Mouse (Mus musculus) natural killer cell, adult 2 months (primary cell): ENCODE data around the gene Atad5.
"Not testable (repeated sequence)": the region's sequence is repeated elsewhere in the genome, so short reads cannot be mapped to it uniquely, and the experiment has no call there.

ENCODE experiments used
- DNase-seq, 2 experiments: peaks; one replicate each; pipeline ENCODE4 v3.0.0; 2022; ENCODE audit warnings: low spot score in 2 of 2

Gene Atad5

DNA sequence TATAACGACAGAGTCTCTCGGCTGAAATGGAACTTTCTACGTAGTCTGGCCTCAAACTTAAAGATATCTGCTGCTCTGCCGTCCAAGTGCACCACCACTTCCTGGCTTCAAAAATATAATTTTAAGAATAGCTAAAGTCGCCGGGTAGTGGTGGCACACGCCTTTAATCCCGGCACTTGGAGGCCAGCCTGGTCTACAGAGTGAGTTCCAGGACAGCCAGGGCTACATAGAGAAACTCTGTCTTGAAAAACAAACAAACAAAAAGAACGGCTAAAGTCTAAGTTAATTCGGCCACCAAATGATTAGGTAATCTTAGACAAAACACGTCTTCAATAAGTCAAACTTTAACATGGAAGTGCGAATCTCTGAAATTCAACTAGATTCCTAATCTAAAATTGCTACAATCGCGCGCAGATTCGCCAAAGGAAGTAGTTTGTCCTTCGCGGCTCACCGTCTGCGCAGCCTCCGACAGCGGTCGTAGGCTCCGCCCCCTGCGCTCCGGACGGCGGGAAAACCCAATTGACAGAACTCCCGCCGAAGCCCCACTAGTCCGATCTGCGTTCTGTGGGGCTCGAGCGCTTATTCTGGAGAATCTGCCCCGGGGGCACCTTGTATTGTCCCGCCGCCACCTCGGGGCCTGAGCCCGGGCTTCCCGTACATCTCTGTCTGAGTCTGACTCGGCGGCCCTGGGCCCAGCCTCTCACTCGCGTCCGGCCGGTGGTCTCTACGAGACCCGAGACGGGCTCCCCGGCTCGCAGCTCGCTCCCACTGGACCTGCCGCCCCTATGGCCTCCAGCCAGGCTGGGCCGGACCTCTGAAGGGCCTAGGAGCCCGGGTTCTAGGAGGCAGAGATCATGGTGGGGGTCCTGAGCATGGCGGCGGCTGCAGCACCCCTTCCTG lies at the start of gene Atad5:
Gene Atad5, plus strand, starts transcription at position 484 of the 900 bp plus-strand sequence.
- peak; percentile 82 to 86 for DNase-seq

- DNase-seq, result peak; percentile 29 to 48
Measured at GRCm38 (mm10) chr11:80042615-80043418, 46.4 kb upstream of the Atad5 start.

DNA sequence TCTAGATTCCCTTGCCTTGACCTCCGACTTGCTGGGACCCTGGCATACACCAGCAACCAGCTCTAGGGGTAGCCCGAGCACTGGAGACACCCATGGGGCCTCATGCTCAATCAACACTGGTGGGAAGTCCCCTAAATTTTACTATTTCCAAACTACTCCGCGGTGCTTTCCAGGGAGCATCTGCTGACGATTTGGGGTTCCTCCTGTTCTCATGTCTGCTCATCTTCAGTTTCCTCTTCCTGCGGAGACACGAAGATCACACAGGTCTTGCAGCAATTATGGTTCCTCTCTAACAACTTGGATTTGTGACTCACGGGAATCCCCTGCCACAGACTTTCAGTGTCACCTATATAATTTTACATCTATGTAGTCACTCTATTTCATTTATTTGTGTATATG lies 45.8 kb upstream of the Atad5 start:
- DNase-seq, result no peak

DNA sequence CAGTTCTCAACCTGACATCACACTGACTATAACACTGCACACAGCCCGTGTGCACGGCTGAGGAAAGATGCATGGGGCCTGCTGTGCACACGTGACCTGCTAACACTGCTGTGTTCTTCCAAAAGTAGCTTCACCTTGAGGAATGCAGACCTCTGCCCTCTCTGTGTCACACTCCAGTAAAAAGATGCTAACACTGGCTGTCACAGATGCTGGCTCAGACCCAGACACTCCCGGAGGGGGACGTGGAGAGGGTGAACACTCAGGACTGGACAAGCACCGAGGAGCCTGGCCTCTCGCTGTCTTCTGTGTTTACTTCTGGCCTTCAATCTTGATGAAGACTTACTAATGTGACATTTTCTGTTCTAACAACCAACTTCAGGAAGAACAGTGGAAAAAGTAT lies 42.3 kb upstream of the Atad5 start:
- DNase-seq, result no peak

GRCm38 (mm10) chr11:80050088-80050487 lies 39.1 kb upstream of the Atad5 start:
- DNase-seq, result no peak

DNA sequence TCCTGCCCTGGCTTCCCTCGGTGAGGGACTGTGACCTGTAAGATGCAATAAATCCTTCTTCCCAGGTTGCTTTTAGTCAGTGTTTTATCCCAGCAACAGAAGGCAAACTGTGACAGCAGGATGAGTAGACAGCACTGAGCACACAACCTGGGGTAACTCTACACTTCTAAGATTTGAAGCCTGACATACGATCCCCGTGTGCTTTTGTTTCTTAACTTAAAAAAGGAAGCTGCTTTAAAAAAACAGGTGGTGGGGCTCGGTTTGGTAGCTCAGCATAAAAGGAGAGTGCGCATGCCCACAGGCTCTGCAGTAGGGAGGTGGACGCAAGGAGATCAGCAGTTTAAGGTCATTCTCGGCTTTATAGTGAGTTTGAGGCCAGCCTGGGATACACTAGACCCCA lies 36.7 kb upstream of the Atad5 start:
- DNase-seq, result no peak

DNA sequence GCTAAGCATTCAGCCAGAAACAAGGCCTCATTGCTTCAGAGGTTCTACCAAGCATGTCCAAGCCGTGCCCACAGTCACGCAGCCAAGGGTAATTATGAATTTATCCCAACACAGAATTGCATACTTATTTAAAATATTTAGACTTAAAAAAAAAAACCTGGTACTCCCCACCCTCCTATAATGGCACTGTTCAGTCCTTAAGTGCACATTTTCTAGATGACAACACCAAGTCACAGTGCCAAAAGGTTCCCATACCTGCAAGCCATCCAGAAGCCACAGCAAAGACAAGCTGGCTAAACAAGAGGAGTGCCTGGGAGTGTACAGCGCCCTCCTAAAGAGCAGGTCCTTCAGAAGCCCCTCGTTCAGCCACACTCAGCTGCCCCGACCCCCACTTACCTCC lies 36.0 kb upstream of the Atad5 start:
- no peak for DNase-seq

- no peak for DNase-seq
Measured at GRCm38 (mm10) chr11:80054659-80055058, 34.5 kb upstream of the Atad5 start.

GRCm38 (mm10) chr11:80056141-80056540 lies 33.1 kb upstream of the Atad5 start:
- no peak for DNase-seq

- DNase-seq, result no peak
Measured at GRCm38 (mm10) chr11:80062159-80062558, 27.0 kb upstream of the Atad5 start.

DNA sequence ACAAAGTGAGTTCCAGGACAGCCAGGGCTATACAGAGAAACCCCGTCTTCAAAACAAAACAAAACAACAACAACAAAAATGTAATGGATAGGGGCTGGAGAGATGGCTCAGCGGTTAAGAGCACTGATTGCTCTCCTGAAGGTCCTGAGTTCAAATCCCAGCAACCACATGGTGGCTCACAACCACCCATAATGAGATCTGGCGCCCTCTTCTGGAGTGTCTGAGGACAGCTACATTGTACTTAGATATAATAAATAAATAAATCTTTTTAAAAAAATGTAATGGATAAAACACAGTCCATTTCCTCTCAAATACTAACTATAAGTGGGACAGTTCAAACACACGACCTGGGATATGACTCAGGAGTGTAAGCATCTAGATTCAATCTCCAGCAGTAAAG lies 22.8 kb upstream of the Atad5 start:
- DNase-seq, result not testable (repeated sequence)

- DNase-seq, result peak; percentile 20 to 42
Measured at GRCm38 (mm10) chr11:80067558-80067957, 21.6 kb upstream of the Atad5 start.

GRCm38 (mm10) chr11:80069815-80070214 lies 19.4 kb upstream of the Atad5 start:
- DNase-seq, result no peak

- no peak for DNase-seq
Measured at GRCm38 (mm10) chr11:80071039-80071438, 18.2 kb upstream of the Atad5 start.

- no peak for DNase-seq
Measured at GRCm38 (mm10) chr11:80072365-80072764, 16.8 kb upstream of the Atad5 start.

- no peak for DNase-seq
Measured at GRCm38 (mm10) chr11:80075608-80076277, 13.5 kb upstream of the Atad5 start.

GRCm38 (mm10) chr11:80077784-80078545 lies 11.2 kb upstream of the Atad5 start:
- DNase-seq, result peak in 1 of 2 experiments; percentile 38

DNA sequence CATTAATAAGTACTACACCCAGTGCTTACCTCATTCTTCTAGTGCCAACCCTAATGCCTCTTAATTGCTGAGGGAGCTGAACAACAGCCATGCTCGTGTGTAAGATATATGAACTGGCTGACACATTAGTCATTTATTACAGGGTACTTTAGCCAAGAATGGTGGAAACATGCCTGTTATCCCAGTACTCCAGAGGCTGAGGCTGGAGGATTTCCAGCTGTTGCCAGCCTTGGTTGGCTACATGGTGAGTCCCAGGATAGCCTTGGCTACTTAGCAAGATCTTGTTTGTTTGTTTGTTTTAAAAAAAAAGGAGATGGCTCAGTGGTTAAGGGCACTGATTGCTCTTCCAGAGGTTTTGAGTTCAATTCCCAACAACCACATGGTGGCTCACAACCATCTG lies 10.4 kb upstream of the Atad5 start:
- no peak for DNase-seq

GRCm38 (mm10) chr11:80079751-80080150 lies 9.4 kb upstream of the Atad5 start:
- DNase-seq, result no peak

- DNase-seq, result no peak
Measured at GRCm38 (mm10) chr11:80080381-80080825, 8.8 kb upstream of the Atad5 start.
